Mouse (Mus musculus): ENCODE measurements around the gene Mtrf1.

DNA sequence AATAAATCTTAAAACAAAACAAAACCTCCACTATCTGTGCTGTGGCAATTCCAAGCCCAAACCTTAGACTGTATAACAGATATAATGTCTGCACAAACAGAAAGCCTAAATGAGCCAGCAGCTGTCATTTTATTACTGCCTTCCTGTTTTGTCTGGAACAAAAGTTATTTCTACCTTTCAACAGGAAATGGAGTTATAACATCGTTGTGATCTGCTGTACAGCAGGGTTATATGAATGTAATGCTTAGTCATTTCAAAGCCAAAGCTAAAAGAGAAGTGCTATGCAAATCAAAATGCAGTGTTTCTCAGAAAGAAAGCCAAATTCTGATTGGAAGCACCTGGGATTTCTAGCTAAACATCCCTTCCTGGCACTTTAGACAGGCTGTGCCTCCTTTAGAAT lies 4.3 kb upstream of the Mtrf1 start:
- TF ChIP-seq CTCF (IDR thresholded peaks at IDR 0.05; ENCODE audit: low read depth, low read length): no peak
- no peak for TF ChIP-seq POLR2A (IDR thresholded peaks at IDR 0.05; ENCODE audit: extremely low read depth, insufficient read depth, low read length)
